Mouse (Mus musculus): ENCODE results near the gene Grid2ip. TPM values are rescaled to one million over a fixed set of nuclear protein-coding genes. Genes with fewer than 3 reads are reported as not detected.

The Grid2ip gene
- total RNA-seq, 2 experiments from 2014 or later, result 1.2 to 2.2 TPM

DNA sequence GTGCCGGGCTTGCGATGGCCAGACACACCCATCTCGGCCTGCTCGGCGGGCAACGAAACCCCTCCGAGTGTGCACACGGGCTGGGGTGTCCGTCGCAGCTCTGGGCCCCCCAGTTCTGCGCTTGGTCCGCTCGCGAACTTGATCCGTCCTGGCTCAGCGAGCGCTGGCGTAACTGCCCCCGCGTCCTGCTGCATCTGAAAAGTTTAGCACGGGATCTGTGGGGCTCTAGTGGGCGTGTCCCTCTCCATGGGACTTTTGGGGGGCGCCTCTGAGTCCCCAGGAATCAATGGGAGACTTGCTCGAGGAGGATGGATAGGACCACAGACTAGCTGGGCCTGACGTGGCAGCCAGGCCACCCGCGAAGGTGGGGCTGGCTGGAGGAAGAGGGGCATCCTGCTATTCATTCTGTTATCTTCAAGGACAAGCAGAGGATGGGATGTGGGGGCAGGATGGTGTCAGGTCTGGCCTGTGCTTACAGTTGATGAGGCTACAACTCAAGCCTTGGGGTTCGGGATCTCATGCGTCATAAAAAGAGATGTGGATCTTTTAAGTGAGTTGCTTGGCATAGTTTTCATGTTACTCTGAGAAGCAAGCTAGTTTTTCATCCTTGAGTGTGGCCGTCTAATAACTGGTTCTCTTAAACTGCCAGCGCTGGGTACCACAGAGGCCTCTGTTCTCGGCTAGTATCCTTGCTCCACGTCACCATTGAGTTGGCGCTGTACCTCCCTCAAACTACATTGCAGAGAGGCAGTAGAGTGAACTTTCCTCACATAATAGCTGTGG lies 47.2 kb downstream of the Grid2ip start:
- TF ChIP-seq CTCF (conservative IDR thresholded peaks at IDR 0.05), result no peak
- DNase-seq (ENCODE audit: low spot score in 2 of 2), result no peak
- Histone ChIP-seq H3K4me3 (peak overlapping the region; percentile 91), H3K27ac (peak overlapping the region; percentile 86)

DNA sequence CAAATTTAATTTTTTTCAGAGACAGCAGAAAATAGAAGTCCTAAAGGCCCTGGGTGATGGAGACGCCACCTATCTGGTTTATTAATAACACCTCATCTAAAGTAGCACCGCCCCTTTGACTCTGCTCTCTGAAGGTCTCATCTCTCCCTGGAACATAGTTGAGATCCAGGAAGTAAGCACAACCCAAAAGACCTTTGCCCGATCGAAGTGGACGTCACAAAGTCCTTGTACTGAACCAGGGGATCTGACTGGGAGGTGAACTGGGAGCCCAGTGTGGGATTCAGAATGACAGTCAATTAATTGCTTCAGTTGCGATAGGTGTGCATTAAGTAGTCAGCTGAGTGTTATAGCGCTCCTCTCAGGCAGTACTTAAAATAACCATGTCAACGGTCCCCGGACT lies 48.1 kb downstream of the Grid2ip start:
- no peak for TF ChIP-seq CTCF (conservative IDR thresholded peaks at IDR 0.05)
- Histone ChIP-seq H3K4me3 (no peak overlapping the region), H3K27ac (no peak overlapping the region)
- no peak for DNase-seq (ENCODE audit: low spot score in 2 of 2)

DNA sequence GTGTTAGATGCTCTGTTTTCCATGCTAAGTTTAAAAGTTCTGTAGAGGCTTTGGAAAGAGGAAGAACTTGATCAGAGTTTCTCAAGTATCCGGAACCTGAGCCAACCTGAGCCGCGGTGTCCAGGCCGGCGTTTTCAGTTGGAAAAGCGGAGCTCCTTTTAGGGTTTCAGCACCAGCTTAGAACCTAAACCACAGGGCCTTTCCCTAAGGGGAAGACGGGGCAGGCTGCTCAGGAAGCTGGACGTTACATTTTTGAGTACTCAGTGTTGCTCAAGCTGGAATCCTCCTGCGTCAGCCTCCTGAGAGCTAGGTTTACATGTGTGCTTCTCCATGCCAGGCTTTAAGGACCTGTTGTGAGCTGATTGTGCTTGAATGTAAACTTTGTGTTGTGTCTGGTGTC lies 49.4 kb downstream of the Grid2ip start:
- H3K4me3 ChIP-seq, result no peak overlapping the region
- DNase-seq (ENCODE audit: low spot score in 2 of 2), result no peak
- H3K27ac ChIP-seq, result no peak overlapping the region
- TF ChIP-seq CTCF (conservative IDR thresholded peaks at IDR 0.05), result no peak

DNA sequence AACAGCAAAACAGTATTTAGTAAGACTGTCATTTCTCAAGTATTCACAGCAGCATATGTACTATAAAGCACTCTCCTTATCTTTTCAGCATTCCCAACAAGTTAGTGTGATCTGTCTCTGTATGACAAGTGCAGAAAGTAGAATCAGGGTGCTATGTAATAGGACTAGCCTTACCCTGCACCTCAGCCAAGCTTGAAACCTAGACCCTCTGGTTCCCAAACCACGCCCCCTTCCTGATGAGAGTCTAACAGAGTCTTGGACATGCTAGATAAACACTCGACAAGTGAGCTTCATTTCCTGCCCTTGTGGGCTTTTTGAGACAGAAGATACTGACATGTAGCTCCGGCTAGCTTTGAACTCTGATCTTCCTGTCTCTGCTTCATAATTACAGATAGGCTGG lies 52.1 kb downstream of the Grid2ip start:
- H3K27ac ChIP-seq, result no peak overlapping the region
- H3K4me3 ChIP-seq, result no peak overlapping the region
- no peak for TF ChIP-seq CTCF (conservative IDR thresholded peaks at IDR 0.05)
- DNase-seq (ENCODE audit: low spot score in 2 of 2), result no peak

DNA sequence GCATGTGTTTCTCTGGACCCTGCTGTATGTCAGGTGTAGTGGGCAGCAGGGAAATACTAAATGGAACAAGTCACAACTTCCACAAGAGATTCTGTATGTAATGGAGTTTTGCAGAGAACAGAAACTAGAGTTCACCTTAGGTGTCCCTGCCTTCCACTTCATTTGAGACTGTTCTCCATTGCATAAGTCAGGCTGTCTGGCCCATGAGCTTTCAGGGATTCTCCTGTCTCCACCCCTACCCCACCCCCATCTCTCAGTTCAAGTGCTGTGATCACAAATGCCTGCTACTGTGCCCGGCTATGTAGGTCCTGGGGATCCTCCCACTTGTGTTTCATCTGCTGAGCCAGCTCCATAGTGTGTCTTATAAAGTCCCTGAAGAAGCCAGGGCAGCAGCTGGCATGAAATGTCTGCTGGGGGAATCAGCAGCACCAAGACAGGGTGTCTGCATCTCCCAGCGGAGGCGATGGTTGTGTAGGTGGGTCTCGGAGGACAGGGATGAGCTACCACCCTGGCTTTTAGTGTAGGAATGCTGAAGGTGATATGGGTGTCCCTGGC lies 53.8 kb downstream of the Grid2ip start:
- DNase-seq (ENCODE audit: low spot score in 2 of 2), result peak in 1 of 2 experiments; percentile 13
- no peak for TF ChIP-seq CTCF (conservative IDR thresholded peaks at IDR 0.05)
- Histone ChIP-seq H3K27ac (peak overlapping the region; percentile 43; the same call in 1 of the 2 replicates), H3K4me3 (no peak overlapping the region)

- no peak for DNase-seq (ENCODE audit: low spot score in 2 of 2)
- H3K4me3 ChIP-seq, result no peak overlapping the region
- H3K27ac ChIP-seq, result no peak overlapping the region
- TF ChIP-seq CTCF (conservative IDR thresholded peaks at IDR 0.05), result no peak
Observed at GRCm38 (mm10) chr5:143421484-143421883, 64.3 kb downstream of the Grid2ip start.

GRCm38 (mm10) chr5:143422990-143423389 lies 65.9 kb downstream of the Grid2ip start:
- H3K4me3 ChIP-seq, result no peak overlapping the region
- H3K27ac ChIP-seq, result no peak overlapping the region
- no peak for DNase-seq (ENCODE audit: low spot score in 2 of 2)
- TF ChIP-seq CTCF (conservative IDR thresholded peaks at IDR 0.05), result peak; percentile 53

DNA sequence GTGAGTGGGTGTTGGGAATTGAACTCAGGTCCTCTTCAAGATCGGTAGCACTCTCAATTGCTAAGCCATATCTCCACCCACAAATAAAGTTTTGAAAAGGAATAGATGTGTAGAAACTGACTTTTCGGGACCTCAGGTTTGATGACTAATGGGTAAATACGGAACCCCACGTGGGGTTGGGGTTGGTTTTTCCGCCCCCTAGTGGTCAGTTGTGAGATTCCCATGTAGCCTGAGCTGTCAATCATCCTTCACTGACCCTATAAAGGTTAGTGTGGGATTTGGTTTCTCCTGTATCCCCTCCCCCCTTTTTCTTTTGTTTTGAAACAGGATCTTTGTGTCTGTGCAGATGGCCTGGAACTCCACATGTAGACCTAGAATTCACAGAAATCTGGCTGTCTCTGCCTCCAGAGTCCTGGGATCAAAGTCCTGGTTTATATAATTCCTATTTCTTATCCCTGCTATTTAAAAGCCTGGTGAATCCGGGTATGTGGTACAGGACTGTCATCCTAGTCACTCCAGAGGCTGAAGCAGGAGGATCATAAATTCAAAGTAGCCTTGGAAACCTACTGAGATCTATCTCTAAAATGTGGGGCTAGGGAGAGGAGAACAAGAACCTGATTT lies 66.9 kb downstream of the Grid2ip start:
- Histone ChIP-seq H3K4me3 (no peak overlapping the region), H3K27ac (no peak overlapping the region)
- DNase-seq (ENCODE audit: low spot score in 2 of 2), result peak; percentile 32 to 68
- peak; percentile 94 for TF ChIP-seq CTCF (conservative IDR thresholded peaks at IDR 0.05)

DNA sequence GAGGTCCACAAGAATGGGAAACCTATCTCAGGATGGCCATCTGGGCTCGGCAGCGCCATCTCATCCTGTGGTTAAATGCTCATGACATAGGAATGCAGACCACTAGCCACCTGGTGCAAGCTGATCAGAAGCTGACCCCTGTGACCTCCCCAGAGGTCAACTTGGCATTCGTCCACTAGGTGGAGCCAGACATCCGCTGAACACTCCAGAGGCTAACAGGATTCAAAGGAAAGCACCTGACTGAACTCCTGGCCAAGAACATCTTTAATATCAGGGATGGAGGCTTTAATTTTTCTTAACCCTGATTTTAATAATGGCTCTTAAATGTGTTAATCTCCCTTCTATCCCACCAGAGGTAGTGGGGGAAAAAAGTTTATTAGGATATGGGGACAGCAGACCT lies 77.3 kb downstream of the Grid2ip start:
- TF ChIP-seq CTCF (conservative IDR thresholded peaks at IDR 0.05), result peak; percentile 82
- DNase-seq (ENCODE audit: low spot score in 2 of 2), result peak in 1 of 2 experiments; percentile 62
- Histone ChIP-seq H3K27ac (no peak overlapping the region), H3K4me3 (no peak overlapping the region)

- DNase-seq (ENCODE audit: low spot score in 2 of 2), result no peak
- H3K4me3 ChIP-seq, result no peak overlapping the region
- no peak overlapping the region for H3K27ac ChIP-seq
- TF ChIP-seq CTCF (conservative IDR thresholded peaks at IDR 0.05), result no peak
Observed at GRCm38 (mm10) chr5:143441298-143441697, 84.2 kb downstream of the Grid2ip start.

DNA sequence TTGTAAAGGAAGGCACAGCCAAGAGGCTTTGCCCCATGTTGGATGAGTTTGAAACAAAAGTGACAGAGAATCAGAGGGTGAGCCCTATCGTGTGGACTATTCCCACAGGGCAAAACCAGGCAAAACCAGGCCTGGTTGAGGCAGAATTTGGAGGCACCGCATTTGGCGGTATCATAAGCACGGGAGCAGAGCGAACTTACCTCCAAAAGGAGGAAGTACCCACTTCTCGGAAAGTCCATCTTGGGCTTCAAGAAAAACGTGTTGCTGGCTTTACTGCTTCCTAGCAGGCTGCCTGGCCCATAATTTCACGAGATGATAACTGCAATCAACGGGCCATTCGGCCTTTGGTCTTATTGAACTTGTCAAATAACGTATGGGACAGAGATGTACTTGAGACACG lies 84.6 kb downstream of the Grid2ip start:
- no peak overlapping the region for H3K4me3 ChIP-seq
- no peak overlapping the region for H3K27ac ChIP-seq
- no peak for DNase-seq (ENCODE audit: low spot score in 2 of 2)
- TF ChIP-seq CTCF (conservative IDR thresholded peaks at IDR 0.05), result no peak

Other genes with a start within 250 kb of the Grid2ip start
- 10 to 100 TPM; 47.8 to 52.5 TPM for gene Rnf216, start 244.3 kb upstream of the Grid2ip start, total RNA-seq (2021)
- gene Olfr718-ps1, start 209.8 kb upstream of the Grid2ip start, total RNA-seq (2021), result under 1 TPM; 0.07 to 0.26 TPM
- gene Rbak, start 176.6 kb upstream of the Grid2ip start, total RNA-seq (2021), result 10 to 100 TPM; 15.2 to 17.4 TPM
- gene Spdye4b, start 176.3 kb upstream of the Grid2ip start, total RNA-seq (2021), result not detected
- not detected for gene Spdye4a, start 130.4 kb upstream of the Grid2ip start, total RNA-seq (2021)
- gene Zfp12, start 122.2 kb upstream of the Grid2ip start, total RNA-seq (2021), result 10 to 100 TPM; 33.8 to 36.1 TPM
- gene Zfp316, start 87.3 kb upstream of the Grid2ip start, total RNA-seq (2021), result 10 to 100 TPM; 24.0 to 24.3 TPM
- gene Zfp853, start 63.7 kb upstream of the Grid2ip start, total RNA-seq (2021), result 1 to 10 TPM; 3.5 to 4.8 TPM
- 10 to 100 TPM; 24.8 to 25.0 TPM for gene E130309D02Rik, start 42.0 kb upstream of the Grid2ip start, total RNA-seq (2021)
- gene Zdhhc4, start 28.1 kb upstream of the Grid2ip start, total RNA-seq (2021), result 10 to 100 TPM; 50.1 to 56.3 TPM
- 10 to 100 TPM; 34.3 to 36.2 TPM for gene Kdelr2, start 46.5 kb downstream of the Grid2ip start, total RNA-seq (2021)
- gene Daglb, start 107.2 kb downstream of the Grid2ip start, total RNA-seq (2021), result 10 to 100 TPM; 27.7 to 32.1 TPM
- gene Rac1, start 170.7 kb downstream of the Grid2ip start, total RNA-seq (2021), result 100 to 1,000 TPM; 393 to 396 TPM

All from layer of hippocampus, adult 2 months (tissue).